Mouse (Mus musculus): ENCODE data around the gene Gm20403. TPM values are rescaled to one million over a fixed set of nuclear protein-coding genes. Genes with fewer than 3 reads are reported as not detected.

Gene Gm20403
- polyA plus RNA-seq, 1 experiment from 2014 or later, result not detected

DNA sequence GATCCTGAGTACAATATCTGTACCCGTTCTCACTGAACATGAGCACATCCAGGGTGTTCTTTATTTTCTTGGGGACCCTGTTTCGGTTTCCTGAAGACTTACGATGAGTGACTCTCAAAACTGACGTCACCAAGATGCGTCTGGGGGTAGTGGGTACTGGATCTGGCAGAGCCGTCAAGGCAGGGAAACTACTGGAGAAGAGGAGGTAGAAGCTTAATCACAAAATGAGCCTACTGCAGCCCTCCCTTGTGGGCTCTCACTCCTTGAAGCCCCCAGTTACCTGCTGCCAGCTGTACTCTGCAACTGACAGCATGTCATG lies 7.7 kb upstream of the Gm20403 start:
- H3K4me3 ChIP-seq (ENCODE audit: low read length), result no peak overlapping the region
- no peaks in the 10 kb centered on the region for H3K4me1 ChIP-seq (ENCODE audit: insufficient read depth, low read length)
- H3K36me3 ChIP-seq (ENCODE audit: insufficient read depth, low read length), result no peaks in the 10 kb centered on the region
- H3K4me2 ChIP-seq (replicated peaks; ENCODE audit: low read depth, low read length), result no peak overlapping the region
- H3K9me3 ChIP-seq (ENCODE audit: low read length), result no peaks in the 10 kb centered on the region
- WGBS, result 85% methylated on average over 6 of the region's 6 CpGs
- no peak overlapping the region for H3K9ac ChIP-seq (replicated peaks; ENCODE audit: low read length)
- H3K27ac ChIP-seq (ENCODE audit: low read length), result no peak overlapping the region
- ATAC-seq (ENCODE audit: low FRiP score, low TSS enrichment), result no peak
- H3K27me3 ChIP-seq (ENCODE audit: insufficient read depth, low read length), result no peaks in the 10 kb centered on the region

DNA sequence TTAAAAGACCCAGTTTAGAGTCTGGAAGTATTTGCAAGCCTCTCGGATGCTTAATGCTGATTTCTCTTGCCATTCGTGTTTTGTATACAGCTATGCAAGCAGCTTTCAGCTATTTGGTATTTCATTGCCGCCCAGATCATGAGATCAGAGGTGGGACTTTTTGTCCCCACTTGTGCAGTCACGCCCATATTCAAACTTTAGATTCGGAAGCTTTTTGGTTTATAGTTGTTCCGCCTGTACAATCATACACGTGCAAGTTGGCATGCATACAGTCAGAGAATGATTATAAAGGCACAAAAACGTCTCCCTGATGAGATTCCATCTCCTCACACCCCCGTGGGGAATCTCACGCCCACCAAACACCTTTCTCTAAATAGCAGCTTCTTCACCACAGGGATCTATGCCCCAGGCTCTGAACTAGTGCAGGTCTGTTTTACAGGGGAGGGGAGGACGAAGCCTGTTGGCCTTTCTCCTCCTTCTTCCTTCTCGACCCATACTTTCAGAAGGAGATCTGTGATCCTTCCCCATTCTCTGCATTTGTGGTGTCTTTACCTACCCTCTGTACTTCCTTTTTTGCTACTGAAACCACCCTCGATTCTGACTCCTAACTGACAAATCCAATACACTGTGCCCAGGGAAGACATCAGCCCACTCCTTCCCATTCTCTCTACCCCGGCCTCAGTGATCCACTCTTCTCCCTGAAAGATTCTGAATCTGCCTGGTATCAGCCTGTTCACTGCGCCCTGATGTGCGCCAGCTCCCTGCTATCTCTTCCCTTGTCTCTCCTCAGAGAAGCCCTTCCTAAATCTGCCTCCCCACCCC lies 7.1 kb upstream of the Gm20403 start:
- WGBS, result 55% methylated on average over 16 of the region's 16 CpGs
- H3K4me2 ChIP-seq (replicated peaks; ENCODE audit: low read depth, low read length), result no peak overlapping the region
- no peaks in the 10 kb centered on the region for H3K27me3 ChIP-seq (ENCODE audit: insufficient read depth, low read length)
- H3K9ac ChIP-seq (replicated peaks; ENCODE audit: low read length), result no peak overlapping the region
- H3K4me1 ChIP-seq (ENCODE audit: insufficient read depth, low read length), result no peaks in the 10 kb centered on the region
- no peak overlapping the region for H3K27ac ChIP-seq (ENCODE audit: low read length)
- H3K36me3 ChIP-seq (ENCODE audit: insufficient read depth, low read length), result no peaks in the 10 kb centered on the region
- no peaks in the 10 kb centered on the region for H3K9me3 ChIP-seq (ENCODE audit: low read length)
- H3K4me3 ChIP-seq (ENCODE audit: low read length), result no peak overlapping the region
- ATAC-seq (ENCODE audit: low FRiP score, low TSS enrichment), result no peak

DNA sequence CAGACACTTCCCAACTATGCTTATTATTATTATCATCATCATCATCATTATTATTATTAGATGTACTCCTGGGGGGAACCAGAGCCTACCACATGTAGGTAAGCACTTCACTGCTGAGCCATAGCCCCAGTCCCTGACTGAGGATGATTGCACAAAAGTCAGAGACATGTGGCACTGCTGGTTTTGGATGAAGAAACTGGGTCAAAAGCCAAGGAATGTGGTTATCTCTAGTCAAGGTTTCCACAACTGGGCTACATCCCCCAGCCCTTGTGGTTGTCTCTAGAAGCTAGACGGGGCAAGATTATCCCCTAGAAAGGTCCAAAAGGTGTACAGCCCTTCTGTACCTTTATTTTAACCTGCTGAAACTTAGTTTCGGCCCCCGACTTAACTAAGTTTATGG lies 6.5 kb upstream of the Gm20403 start:
- H3K36me3 ChIP-seq (ENCODE audit: insufficient read depth, low read length), result no peaks in the 10 kb centered on the region
- H3K4me1 ChIP-seq (ENCODE audit: insufficient read depth, low read length), result no peaks in the 10 kb centered on the region
- no peaks in the 10 kb centered on the region for H3K9me3 ChIP-seq (ENCODE audit: low read length)
- 60% methylated on average over 3 of the region's 3 CpGs for WGBS
- no peak for ATAC-seq (ENCODE audit: low FRiP score, low TSS enrichment)
- no peak overlapping the region for H3K9ac ChIP-seq (replicated peaks; ENCODE audit: low read length)
- no peaks in the 10 kb centered on the region for H3K27me3 ChIP-seq (ENCODE audit: insufficient read depth, low read length)
- H3K27ac ChIP-seq (ENCODE audit: low read length), result no peak overlapping the region
- H3K4me2 ChIP-seq (replicated peaks; ENCODE audit: low read depth, low read length), result no peak overlapping the region
- no peak overlapping the region for H3K4me3 ChIP-seq (ENCODE audit: low read length)

DNA sequence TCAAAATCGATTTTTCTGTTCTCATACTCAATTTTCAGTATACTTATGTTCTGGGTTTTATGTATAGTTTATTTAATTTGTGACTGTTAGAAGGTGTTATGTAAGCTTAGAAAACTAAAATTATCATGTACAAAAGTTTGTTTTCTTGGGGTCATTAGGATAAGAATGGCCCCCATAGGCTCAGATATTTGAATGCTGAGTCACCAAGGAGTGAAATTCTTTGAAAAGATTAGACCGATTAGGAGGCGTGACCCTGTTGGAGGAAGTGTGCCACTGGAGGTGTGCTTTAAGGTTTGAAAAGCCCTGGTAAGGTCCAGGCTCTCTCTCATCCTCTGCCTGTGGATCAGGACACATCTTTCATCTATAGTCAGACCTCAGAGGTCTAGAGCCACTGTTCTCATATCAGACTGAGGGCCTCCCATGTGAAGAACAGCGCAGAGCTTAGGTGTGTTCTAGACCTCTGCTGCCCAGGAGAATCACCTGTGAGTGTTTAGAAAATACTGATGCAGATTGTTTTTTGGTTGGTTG lies 2.1 kb upstream of the Gm20403 start:
- H3K27me3 ChIP-seq (ENCODE audit: insufficient read depth, low read length), result no peaks in the 10 kb centered on the region
- H3K9ac ChIP-seq (replicated peaks; ENCODE audit: low read length), result no peak overlapping the region
- H3K4me1 ChIP-seq (ENCODE audit: insufficient read depth, low read length), result peaks cover 7% of the 10 kb centered on the region; the same call in 1 of the 2 replicates
- H3K4me2 ChIP-seq (replicated peaks; ENCODE audit: low read depth, low read length), result no peak overlapping the region
- 0 out of 2 replicates have a peak, but pooled peaks cover under 1% of the 10 kb centered on the region for H3K36me3 ChIP-seq (ENCODE audit: insufficient read depth, low read length)
- no peak overlapping the region for H3K27ac ChIP-seq (ENCODE audit: low read length)
- no peak for ATAC-seq (ENCODE audit: low FRiP score, low TSS enrichment)
- WGBS, result 80% methylated on average over 4 of the region's 4 CpGs
- H3K4me3 ChIP-seq (ENCODE audit: low read length), result no peak overlapping the region
- no peaks in the 10 kb centered on the region for H3K9me3 ChIP-seq (ENCODE audit: low read length)

DNA sequence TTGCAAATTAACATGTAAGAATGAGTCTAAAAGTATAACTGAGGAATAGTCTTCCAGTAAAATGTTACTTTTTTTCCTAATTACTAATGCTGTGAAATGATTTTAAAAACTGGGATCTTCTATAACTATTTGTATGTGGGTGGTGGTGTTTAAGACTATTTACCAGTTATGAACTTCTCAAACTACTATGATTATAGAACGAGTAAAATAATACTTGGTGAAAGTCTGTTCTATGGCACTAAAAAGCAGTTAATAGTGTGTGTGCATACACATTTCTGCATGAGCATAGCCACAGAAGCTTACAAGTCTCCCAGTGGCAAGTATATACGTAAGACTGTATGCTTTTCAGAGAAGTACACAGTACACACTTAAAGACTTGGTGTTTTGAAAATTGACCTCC lies 827 bp upstream of the Gm20403 start:
- Histone ChIP-seq H3K4me2 (replicated peaks; ENCODE audit: low read depth, low read length) (no peak overlapping the region), H3K9ac (replicated peaks; ENCODE audit: low read length) (no peak overlapping the region), H3K4me1 (ENCODE audit: insufficient read depth, low read length) (peaks cover 7% of the 10 kb centered on the region; the same call in 1 of the 2 replicates), H3K9me3 (ENCODE audit: low read length) (no peaks in the 10 kb centered on the region), H3K36me3 (ENCODE audit: insufficient read depth, low read length) (0 out of 2 replicates have a peak, but pooled peaks cover 2% of the 10 kb centered on the region), H3K27me3 (ENCODE audit: insufficient read depth, low read length) (no peaks in the 10 kb centered on the region), H3K4me3 (ENCODE audit: low read length) (no peak overlapping the region), H3K27ac (ENCODE audit: low read length) (no peak overlapping the region)
- 82% methylated on average over 2 of the region's 2 CpGs for WGBS
- ATAC-seq (ENCODE audit: low FRiP score, low TSS enrichment), result no peak

DNA sequence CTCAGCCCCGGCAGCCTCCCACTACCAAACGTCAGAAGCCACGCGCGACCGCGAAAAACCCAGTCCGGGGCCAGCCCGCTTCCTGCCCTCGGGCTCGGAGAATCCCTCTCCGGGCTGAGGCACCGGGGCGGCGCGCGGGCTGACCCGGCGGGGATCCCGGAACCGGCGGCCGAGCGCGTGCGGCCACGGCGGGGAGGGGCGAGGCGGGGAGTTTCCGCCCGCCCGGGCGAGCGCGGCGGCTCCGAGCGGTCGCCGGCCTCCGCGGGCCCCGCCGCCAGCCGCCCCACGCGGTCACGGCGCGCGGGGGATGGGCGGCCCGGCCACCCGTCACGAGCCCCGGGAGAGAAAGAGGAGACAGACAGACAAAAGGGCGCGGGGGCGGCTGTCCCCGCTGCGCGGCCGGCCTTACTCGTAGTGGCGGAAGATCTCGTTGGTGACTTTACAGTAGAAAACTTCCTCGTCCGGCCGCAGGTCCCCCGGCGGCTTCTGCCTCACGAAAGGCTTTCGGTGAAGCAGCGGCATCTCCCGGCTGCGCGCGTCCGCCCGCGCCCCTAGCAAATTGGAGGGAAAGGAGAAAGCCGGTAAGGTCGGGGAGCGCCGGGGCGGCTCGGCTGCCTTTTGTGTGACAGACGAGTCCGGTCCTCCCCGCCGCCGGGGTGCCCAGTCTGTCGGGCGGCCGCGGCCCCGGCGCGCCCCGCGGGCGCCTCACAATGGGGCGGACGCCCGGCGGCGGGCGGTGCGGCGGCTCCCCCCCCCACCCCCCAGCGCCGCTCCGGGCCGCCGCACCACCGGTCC lies 875 bp downstream of the Gm20403 start:
- Histone ChIP-seq H3K9ac (replicated peaks; ENCODE audit: low read length) (peak overlapping the region; percentile 91), H3K27ac (ENCODE audit: low read length) (peak overlapping the region; percentile 89), H3K4me2 (replicated peaks; ENCODE audit: low read depth, low read length) (peak overlapping the region; percentile 79), H3K4me3 (ENCODE audit: low read length) (peak overlapping the region; percentile 91), H3K36me3 (ENCODE audit: insufficient read depth, low read length) (0 out of 2 replicates have a peak, but pooled peaks cover 2% of the 10 kb centered on the region), H3K27me3 (ENCODE audit: insufficient read depth, low read length) (no peaks in the 10 kb centered on the region), H3K4me1 (ENCODE audit: insufficient read depth, low read length) (peaks cover 7% of the 10 kb centered on the region; the same call in 1 of the 2 replicates), H3K9me3 (ENCODE audit: low read length) (no peaks in the 10 kb centered on the region)
- ATAC-seq (ENCODE audit: low FRiP score, low TSS enrichment), result peak; percentile 58
- under 1% methylated on average over 95 of the region's 117 CpGs for WGBS

DNA sequence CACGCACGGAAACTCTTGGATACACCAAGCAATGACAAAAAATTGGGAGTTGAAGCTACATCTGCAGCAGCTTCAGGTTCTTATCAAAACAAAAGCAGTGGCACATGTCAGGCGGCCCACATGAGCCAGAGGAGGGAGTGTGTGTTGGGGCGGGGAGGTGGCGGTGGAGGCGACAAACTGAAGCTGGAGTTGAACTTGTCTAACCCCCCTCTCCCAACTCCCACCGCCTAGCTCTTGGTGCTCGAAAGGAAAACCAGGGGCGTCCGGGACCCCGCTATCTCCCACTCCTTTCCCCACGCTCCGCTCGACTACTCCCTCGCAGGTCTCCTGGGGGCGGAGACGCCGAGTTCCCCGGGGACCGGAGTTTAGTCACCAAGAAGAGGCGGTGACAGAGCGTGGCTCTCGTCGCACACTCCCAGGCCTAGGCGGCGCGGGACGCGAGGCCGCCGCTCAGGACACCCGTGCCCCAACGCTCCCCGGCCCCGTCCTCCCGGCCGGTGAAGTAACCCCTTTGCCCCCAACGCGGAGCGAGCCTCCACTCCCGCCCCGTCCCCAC lies 1.6 kb downstream of the Gm20403 start:
- Histone ChIP-seq H3K36me3 (ENCODE audit: insufficient read depth, low read length) (0 out of 2 replicates have a peak, but pooled peaks cover 2% of the 10 kb centered on the region), H3K27ac (ENCODE audit: low read length) (peak overlapping the region; percentile 89), H3K4me2 (replicated peaks; ENCODE audit: low read depth, low read length) (peak overlapping the region; percentile 79), H3K4me3 (ENCODE audit: low read length) (peak overlapping the region; percentile 91), H3K9ac (replicated peaks; ENCODE audit: low read length) (peak overlapping the region; percentile 91), H3K9me3 (ENCODE audit: low read length) (no peaks in the 10 kb centered on the region), H3K4me1 (ENCODE audit: insufficient read depth, low read length) (peaks cover 7% of the 10 kb centered on the region; the same call in 1 of the 2 replicates), H3K27me3 (ENCODE audit: insufficient read depth, low read length) (no peaks in the 10 kb centered on the region)
- under 1% methylated on average over 37 of the region's 42 CpGs for WGBS
- peak; percentile 87 for ATAC-seq (ENCODE audit: low FRiP score, low TSS enrichment)

DNA sequence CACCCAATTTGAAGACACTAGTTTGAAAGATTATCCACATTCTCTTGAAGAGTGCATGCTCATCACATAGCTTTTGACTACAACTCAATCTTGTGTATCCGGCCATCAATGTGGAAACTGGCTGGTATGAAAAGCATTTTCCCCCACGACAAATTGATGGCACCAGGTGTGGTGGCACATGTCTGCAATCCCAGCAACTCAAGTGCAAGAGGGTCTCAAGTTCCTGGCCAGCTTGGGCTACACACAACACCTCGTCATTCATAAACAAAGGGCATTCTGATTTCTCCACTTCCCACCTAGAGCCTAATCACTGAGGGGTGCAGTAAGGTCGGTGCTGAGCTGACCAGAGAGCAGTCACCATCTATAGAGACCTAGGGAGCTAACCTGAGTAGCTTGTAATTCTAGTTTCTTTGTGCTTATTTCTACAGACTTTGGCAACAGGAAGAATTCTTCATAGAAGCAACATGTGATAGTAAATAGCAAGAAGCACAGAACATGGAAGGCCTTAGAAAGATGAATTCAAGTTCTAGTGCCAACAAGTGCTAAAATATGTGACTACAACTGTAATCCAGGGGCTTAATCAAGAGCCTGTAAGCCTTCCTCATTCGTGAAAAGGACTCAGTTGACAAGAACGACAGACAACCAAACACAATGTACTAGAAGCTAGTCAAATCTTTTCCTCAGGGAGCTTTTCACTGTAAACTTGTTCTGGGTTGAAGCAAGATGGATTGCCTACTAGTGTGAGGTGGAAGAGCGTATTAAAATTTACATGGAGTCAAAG lies 3.2 kb downstream of the Gm20403 start:
- H3K4me1 ChIP-seq (ENCODE audit: insufficient read depth, low read length), result peaks cover 7% of the 10 kb centered on the region; the same call in 1 of the 2 replicates
- ATAC-seq (ENCODE audit: low FRiP score, low TSS enrichment), result no peak
- H3K27me3 ChIP-seq (ENCODE audit: insufficient read depth, low read length), result no peaks in the 10 kb centered on the region
- no peak overlapping the region for H3K4me2 ChIP-seq (replicated peaks; ENCODE audit: low read depth, low read length)
- no peak overlapping the region for H3K9ac ChIP-seq (replicated peaks; ENCODE audit: low read length)
- WGBS, result 73% methylated on average over 7 of the region's 7 CpGs
- H3K4me3 ChIP-seq (ENCODE audit: low read length), result no peak overlapping the region
- H3K9me3 ChIP-seq (ENCODE audit: low read length), result no peaks in the 10 kb centered on the region
- 0 out of 2 replicates have a peak, but pooled peaks cover 2% of the 10 kb centered on the region for H3K36me3 ChIP-seq (ENCODE audit: insufficient read depth, low read length)
- no peak overlapping the region for H3K27ac ChIP-seq (ENCODE audit: low read length)

DNA sequence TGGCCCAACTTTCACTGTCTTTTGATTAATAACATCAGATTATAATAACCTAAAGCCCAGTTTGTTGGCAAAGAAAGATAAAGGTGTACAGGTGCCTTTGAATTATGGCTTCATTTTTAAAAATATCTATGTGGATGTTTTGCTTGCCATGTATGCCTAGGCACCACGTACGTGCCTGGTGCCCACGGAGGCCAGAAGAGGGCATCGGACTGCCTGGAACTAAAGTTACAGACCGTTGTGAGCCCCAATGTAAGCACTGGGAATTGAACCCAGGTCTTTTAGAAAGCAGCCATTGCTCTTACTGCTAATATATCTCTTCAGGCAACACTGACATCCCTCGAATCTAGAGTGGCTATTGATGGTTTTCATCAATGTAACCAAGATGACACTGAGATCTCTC lies 4.4 kb downstream of the Gm20403 start:
- H3K36me3 ChIP-seq (ENCODE audit: insufficient read depth, low read length), result 0 out of 2 replicates have a peak, but pooled peaks cover 2% of the 10 kb centered on the region
- no peak overlapping the region for H3K27ac ChIP-seq (ENCODE audit: low read length)
- H3K27me3 ChIP-seq (ENCODE audit: insufficient read depth, low read length), result no peaks in the 10 kb centered on the region
- ATAC-seq (ENCODE audit: low FRiP score, low TSS enrichment), result no peak
- H3K4me2 ChIP-seq (replicated peaks; ENCODE audit: low read depth, low read length), result no peak overlapping the region
- no peaks in the 10 kb centered on the region for H3K9me3 ChIP-seq (ENCODE audit: low read length)
- WGBS, result 83% methylated on average over 6 of the region's 6 CpGs
- peaks cover 7% of the 10 kb centered on the region; the same call in 1 of the 2 replicates for H3K4me1 ChIP-seq (ENCODE audit: insufficient read depth, low read length)
- H3K9ac ChIP-seq (replicated peaks; ENCODE audit: low read length), result no peak overlapping the region
- H3K4me3 ChIP-seq (ENCODE audit: low read length), result no peak overlapping the region
